Mouse (Mus musculus) v-Abl transformed pro-B cells (cell line): ENCODE data around the gene Acadm.

ENCODE experiments used
- in situ Hi-C, 2 experiments: fragments of 400-800 bp; cut with MboI; formaldehyde crosslinking; loops; one replicate each; pipeline ENCODE4 v1.15.1; 2025; ENCODE audit not compliant: unreplicated experiment in 2 of 2

The Acadm gene

GRCm38 (mm10) chr3:153910489-153910888, 33.9 kb downstream of the Acadm start:
- in situ Hi-C loops, result loop anchor here (10.0 to 25.0 kb wide), 4 partner anchors 1148 to 1673 kb away; partner anchors contain the start of genes Fpgt (in 1 of the 2) and Lrriq3 (in 1 of the 2)

DNA sequence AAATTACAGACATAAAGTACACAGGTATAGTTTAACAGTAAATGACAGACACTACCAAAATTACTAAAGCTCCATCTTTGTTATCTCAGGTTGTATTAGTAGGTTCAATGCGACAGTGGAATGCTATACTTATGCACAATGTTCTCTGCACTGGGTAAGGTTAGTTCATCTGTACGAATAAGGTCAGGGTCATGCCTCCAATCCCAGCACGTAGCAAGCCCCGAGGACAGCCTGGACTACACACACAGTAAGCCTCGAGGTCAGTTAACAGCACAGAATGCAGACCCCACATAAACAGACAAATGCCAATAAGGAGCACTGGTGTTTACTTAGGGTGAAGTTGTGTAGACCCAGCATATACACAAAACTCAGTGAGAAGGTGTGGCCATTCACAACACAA, 35.5 kb downstream of the Acadm start:
- in situ Hi-C loops, result loop anchor here in 1 of 2 experiments (25.0 kb wide), 3 partner anchors 1147 to 1672 kb away; partner anchors contain the start of genes Fpgt and Lrriq3

DNA sequence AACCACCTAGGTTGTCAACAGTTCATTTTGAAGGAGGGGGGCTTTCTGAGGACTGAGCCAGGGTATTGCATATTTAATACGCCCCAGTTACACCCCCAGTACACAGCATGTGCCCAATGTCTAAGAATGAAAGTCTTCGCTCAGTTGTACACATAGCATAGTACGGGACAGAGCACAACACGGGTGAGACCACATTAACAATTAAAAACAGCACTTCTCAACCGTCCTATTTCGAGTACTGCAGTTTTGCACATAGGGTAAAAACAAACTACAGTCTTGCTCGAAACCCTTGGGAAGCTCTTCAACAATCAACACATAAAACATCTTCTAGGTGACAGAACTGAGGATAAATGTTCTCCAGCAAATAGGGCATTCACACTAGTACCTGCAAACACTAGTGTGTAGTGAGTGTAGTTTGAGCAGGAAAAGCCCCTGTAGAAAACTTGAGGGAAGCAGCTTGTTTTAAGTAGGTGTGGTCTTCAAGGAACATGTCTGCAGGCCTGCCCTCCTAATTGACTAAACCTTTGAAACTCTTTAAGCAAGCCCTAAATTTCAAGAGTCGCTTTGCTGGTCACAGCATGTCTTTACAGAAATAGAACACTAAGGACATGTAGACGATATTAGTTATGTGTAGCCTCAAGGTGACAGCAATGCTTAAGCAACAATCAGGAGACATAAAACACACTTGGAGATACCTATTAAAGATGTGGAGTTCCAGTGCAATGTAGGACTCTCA, 38.1 kb downstream of the Acadm start, which contains the start of gene Msh4:
TSS of gene Msh4 (minus strand) at position 3 of the 736 bp plus-strand sequence.
- in situ Hi-C loops, result loop anchor here in 1 of 2 experiments (25.0 kb wide), 3 partner anchors 1144 to 1669 kb away; partner anchors contain the start of genes Fpgt and Lrriq3

DNA sequence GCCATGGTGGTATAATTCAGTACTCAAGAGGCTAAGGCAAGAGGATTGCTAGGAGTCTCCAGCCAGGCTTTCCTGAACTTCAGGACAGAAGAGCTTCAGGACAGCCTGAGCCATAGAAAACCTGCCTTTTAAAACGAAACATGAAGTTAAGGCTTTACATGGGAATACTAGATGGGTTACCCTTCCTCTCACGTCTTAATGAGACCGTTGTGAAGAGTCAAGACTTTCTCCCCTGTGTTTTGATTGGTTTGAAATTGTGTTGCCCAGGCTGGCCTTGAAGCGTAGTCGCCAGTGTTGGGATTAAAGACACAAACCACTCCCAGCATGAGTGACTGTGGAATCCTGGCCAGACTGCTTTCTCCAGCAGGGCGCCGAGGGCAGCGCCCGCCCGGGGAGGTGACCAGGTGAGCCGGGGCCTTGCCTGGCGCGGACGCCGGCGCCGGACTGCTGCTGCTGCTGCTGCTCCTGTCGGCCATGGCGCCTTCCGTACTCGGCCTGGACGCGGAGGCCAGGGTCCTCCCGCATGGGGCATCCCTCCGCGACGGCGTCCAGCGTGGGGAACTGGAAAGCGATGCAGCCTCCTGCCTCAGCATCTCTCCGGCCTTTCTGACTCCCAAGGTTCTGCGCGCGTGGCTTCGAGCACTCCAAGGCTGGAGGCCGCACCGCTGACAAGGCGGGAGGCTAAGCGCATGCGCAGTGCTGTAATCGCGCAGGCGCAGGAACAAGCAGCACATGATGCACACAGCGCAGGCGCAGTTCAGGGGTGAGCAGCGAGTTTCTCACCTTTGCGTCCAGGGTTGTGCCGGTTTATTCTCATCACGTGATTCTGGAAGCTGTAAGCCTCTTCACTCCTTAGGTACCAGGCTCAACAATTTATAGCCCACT, 38.9 kb downstream of the Acadm start:
- in situ Hi-C loops, result loop anchor here in 1 of 2 experiments (25.0 kb wide), 3 partner anchors 1143 to 1668 kb away; partner anchors contain the start of genes Fpgt and Lrriq3

DNA sequence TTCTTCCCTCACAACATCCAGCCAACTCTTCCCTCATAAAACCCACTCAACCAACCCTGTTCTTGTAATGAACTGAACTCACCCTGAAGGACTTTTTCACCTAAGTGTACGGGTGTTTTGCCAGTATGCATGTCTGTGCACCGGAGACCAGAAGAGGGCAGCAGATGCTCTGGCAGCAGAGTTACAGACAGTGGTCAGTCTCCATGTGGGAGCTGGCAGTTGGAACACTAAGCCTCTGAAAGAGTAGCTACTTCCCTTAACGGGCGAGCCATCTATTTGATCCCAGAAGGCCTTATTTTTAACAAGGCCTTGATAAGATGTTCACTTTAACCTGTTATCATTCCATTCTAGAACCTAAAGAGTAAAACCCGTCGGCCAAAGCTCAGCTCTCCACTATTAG, 39.8 kb downstream of the Acadm start:
- in situ Hi-C loops, result loop anchor here in 1 of 2 experiments (25.0 kb wide), 3 partner anchors 1142 to 1667 kb away; partner anchors contain the start of genes Fpgt and Lrriq3

DNA sequence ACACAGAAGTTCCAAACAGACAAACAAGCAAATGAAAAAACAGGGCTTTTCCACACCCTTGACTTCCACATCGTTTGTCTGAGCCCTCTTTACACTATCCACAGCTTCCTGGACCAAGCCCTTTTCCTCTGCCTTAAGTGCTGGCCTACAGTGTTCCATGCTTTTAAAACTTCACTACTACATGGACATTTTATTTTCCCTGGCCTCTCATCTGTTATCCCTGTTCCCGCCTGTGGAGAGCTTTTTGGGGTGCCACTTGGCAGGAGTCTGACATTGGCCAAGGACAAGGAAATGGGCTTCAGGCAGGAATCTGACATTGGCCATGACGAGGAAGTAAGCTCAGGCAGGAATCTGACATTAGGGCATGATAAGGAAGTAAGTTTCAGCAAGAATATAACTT, 41.8 kb downstream of the Acadm start:
- in situ Hi-C loops, result loop anchor here in 1 of 2 experiments (25.0 kb wide), 3 partner anchors 1140 to 1665 kb away; partner anchors contain the start of genes Fpgt and Lrriq3

GRCm38 (mm10) chr3:153901904-153902303, 42.5 kb downstream of the Acadm start:
- in situ Hi-C loops, result loop anchor here in 1 of 2 experiments (25.0 kb wide), 3 partner anchors 1140 to 1665 kb away; partner anchors contain the start of genes Fpgt and Lrriq3

GRCm38 (mm10) chr3:153897216-153897615, 47.2 kb downstream of the Acadm start:
- in situ Hi-C loops, result no loop called here

- in situ Hi-C loops, result no loop called here
Measured at GRCm38 (mm10) chr3:153895454-153895853, 49.0 kb downstream of the Acadm start.

DNA sequence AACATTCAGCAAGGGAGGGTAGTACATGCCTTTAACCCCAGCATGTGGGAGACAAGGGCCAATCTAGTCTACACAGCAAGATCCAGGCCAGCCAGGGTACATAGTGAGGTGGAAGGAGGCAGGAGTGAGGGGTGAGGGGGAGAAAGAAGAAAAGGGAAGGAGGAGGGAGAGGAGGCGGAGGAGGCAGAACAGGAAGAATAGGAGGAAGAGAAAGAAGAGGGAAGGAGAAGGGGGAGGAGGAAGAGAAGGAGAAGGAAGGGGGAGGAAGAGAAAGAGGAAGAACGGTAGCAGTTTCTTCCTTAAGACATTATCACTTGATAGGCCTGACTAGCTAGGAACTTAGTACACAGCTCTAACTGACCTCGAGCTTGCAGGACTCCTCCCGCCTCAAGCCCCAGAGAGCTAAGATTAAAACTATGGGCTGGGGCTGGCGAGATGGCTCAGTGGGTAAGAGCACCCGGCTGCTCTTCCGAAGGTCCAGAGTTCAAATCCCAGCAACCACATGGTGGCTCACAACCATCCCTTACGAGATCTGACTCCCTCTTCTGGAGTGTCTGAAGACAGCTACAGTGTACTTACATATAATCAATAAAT, 55.1 kb downstream of the Acadm start:
- in situ Hi-C loops, result no loop called here

GRCm38 (mm10) chr3:153888141-153888540, 56.3 kb downstream of the Acadm start:
- in situ Hi-C loops, result no loop called here

DNA sequence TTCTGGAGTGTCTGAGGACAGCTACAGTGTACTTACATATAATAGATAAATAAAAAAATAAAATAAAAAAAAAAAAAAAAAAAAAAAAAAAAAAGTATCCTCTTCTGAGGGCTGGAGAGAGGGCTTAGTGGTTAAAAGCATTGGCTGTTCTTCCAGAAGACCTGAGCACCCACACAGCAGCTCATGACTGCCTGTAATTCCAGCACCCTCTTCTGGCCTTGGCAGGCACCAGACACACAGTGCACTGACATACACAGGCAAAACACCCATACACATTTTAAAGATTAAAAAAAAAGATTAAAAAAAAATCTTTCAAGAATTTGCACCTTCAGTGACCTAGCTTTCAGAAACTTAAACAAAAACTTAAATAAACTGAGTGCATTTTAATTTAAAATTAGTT, 58.1 kb downstream of the Acadm start:
- in situ Hi-C loops, result no loop called here
